Mouse (Mus musculus) frontal cortex, postnatal 25 days (tissue): Measurements from ENCODE around the gene Nup62cl.

Experiments
- DNase-seq, 2 experiments: peaks; one replicate each; pipeline ENCODE4 v3.0.0; 2022; ENCODE audit warnings: low spot score in 2 of 2

The Nup62cl gene

GRCm38 (mm10) chrX:140062135-140062975, at the start of gene Nup62cl, which contains the start of gene Pih1h3b:
Gene Nup62cl, minus strand, starts transcription at chrX:140062712.
Gene Pih1h3b, plus strand, starts transcription at chrX:140062879.
- no peak for DNase-seq

DNA sequence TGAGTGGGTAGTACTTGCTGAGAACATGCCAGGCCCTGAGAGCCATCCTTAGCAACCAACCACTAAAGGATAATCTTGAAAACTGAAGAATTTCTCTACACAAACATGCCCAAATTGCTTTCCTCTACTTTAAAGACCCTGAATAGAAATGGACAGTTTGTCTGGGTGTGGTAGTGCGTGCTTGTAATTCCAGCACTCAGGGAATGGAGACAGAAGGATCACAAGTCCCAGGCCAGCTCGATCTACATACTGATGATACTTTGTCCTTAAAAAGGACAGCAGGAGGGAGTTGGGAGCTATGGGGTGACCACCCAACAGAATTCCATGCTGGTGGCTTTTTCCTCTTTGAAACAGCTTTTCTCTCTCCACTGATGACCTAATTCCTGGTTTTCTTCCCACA, 31.6 kb upstream of the Nup62cl start:
- DNase-seq: no peak

- DNase-seq: no peak
Measured at GRCm38 (mm10) chrX:140082535-140082934, 20.0 kb upstream of the Nup62cl start.

- no peak for DNase-seq
Measured at GRCm38 (mm10) chrX:140060886-140061874, 1.3 kb downstream of the Nup62cl start.

- DNase-seq: no peak
Measured at GRCm38 (mm10) chrX:139998691-139999065, 63.8 kb downstream of the Nup62cl start.

DNA sequence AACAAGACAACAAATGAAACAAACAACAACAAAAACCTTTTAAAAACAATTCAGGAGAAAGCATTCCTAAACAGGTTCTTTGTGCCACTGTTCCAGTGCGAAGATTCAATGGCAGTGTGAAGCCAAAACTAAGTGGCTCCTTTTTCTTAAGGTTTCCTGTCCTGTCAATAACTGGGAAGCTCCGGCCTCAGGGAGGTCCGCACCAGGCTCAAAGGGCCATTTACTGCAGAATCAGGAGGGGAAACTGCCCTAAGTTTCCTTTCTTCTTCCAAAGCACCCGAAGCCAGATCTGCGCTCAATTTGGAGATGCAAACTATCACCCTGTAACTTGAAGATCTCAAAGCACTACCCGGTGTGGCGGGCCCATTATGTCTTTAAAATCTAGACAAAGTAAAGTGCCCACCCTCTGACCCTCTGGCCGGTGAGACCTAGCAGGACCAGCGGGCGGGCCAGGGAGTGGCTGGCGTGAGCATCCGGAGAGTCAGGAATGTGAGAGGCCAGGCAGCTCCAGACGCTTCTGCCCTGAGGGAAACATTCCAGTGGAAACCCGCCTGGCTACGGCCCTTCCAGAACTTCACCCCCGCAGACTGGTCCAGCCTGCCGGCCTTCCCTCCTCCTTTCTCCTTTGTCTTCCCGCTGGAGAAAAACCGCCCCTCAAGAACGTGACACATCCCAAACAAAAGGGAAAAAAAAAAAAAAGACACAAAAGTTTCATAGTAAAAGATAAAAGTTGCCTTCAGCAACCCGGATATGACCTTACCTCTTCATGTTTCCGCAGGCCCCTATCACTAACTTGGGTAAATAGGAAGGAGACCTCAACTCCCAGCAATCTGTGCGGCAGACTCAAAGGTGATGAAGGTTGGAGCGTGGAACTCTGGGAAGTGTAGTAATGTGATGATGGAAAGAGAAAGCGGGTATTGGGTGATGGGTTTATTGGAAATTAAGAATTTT, 64.5 kb downstream of the Nup62cl start, which contains the start of gene Rbm41:
TSS of gene Rbm41 (minus strand) at position 856 of the 951 bp plus-strand sequence.
- DNase-seq: peak; percentile 3 to 9

- no peak for DNase-seq
Measured at GRCm38 (mm10) chrX:139982115-139982514, 80.4 kb downstream of the Nup62cl start.
